Mouse (Mus musculus) kidney, postnatal 0 days (tissue): ENCODE results near the gene Gm21885. TPM values are rescaled to one million over a fixed set of nuclear protein-coding genes. Genes with fewer than 3 reads are reported as not detected.

ENCODE experiments used
- ATAC-seq: fragments of 200-750 bp; cut with Nextera tagmentation; replicated peaks from 2 replicates; pipeline ENCODE4 v1.8.0; 2017; ENCODE audit warnings: low read depth, moderate number of reproducible peaks, moderate TSS enrichment, moderate library complexity; ENCODE audit not compliant: low FRiP score
- DNase-seq: peaks from one replicate; pipeline ENCODE4 v3.0.0-alpha.2; 2016; ENCODE audit warnings: low spot score
- H3K27ac ChIP-seq: fragments of 300-500 bp; sonication (generic); 2 replicates; pipeline ENCODE4 v1.5.1; 2014; ENCODE audit warnings: mild to moderate bottlenecking
- H3K27me3 ChIP-seq: fragments of 300-500 bp; sonication (generic); 2 replicates; pipeline ENCODE4 v1.6.1; 2014; ENCODE audit warnings: low read length, mixed read lengths; ENCODE audit not compliant: insufficient read depth
- H3K36me3 ChIP-seq: fragments of 300-500 bp; sonication (generic); 2 replicates; pipeline ENCODE4 v1.6.1; 2014; ENCODE audit warnings: low read length, mixed read lengths; ENCODE audit not compliant: insufficient read depth
- H3K4me1 ChIP-seq: fragments of 300-500 bp; sonication (generic); replicated peaks from 2 replicates; pipeline ENCODE4 v1.6.1; 2014; ENCODE audit warnings: antibody characterized with exemption, low read length, mixed read lengths; ENCODE audit not compliant: insufficient read depth
- H3K4me2 ChIP-seq: fragments of 300-500 bp; sonication (generic); 2 replicates; pipeline ENCODE4 v1.6.1; 2014; ENCODE audit warnings: mild to moderate bottlenecking, low read length, moderate library complexity, mixed read lengths
- H3K4me3 ChIP-seq: fragments of 300-500 bp; sonication (generic); replicated peaks from 2 replicates; pipeline ENCODE4 v1.5.1; 2014; ENCODE audit warnings: low read depth, low read length
- H3K9ac ChIP-seq: fragments of 300-500 bp; sonication (generic); 2 replicates; pipeline ENCODE4 v1.6.1; 2014; ENCODE audit warnings: low read depth, low read length
- H3K9me3 ChIP-seq: fragments of 300-500 bp; sonication (generic); replicated peaks from 2 replicates; pipeline ENCODE4 v1.6.1; 2016; ENCODE audit warnings: low read length, inconsistent platforms, mixed read lengths
- CTCF ChIP-seq: IDR thresholded peaks from 2 replicates; pipeline ENCODE4 v1.5.1; 2016; ENCODE audit warnings: antibody characterized with exemption, low read depth, mild to moderate bottlenecking, moderate library complexity
- WGBS: fragments of 180-500 bp; shearing (Covaris S2); extraction: QIAGEN DNeasy Blood & Tissue Kit; methylation state at CpG from one replicate; pipeline ENCODE4 v1.1.7; 2014; 5-methylcytosine and 5-hydroxymethylcytosine counted together
- polyA plus RNA-seq: library from polyadenylated mRNA; unstranded; fragments of >200 nt; fragmentation: Nextera tagmentation; extraction: Ambion mirVana; gene quantifications from 2 replicates; pipeline ENCODE4 v1.2.1, GENCODE M21; 2015

The Gm21885 gene
- polyA plus RNA-seq, 1 experiment from 2014 or later: 0.28 TPM

DNA sequence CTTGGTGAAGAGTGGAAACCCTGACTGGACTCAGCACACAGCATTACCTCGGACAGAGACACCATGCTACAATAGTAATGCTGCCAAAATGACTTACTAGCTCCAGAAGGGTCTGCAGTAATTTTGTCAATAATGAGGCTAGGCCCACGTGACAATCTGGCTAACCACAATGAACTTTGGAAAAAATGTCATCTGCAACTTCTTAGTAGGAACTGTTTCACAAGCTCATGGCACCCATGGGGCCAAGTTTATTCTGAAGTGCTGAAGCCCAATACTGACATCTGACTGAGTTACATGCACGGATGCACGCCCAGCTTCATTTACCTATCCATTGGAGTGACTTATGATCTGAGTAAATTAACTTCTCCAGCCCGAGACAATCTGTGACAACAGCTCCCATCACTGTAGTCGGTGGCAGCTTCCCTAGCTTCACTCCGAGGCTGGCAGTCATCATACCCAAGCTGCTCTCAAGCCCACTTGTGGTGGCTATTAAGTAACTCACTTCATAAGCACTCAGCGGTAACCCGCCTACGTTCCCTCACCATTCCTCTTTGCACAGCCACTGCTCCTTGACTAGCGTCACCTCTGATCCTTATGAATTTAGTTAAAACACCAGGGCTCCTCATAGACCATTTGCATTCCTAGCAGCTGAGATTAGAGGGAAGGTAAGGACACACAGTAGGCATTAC lies 4.4 kb downstream of the Gm21885 start:
- Histone ChIP-seq H3K4me2 (no peak overlapping the region), H3K4me1 (no peaks in the 10 kb centered on the region), H3K36me3 (peaks cover 43% of the 10 kb centered on the region), H3K9ac (no peak overlapping the region), H3K27ac (no peak overlapping the region), H3K27me3 (no peaks in the 10 kb centered on the region), H3K4me3 (no peak overlapping the region), H3K9me3 (no peaks in the 10 kb centered on the region)
- WGBS: 75% methylated on average over 11 of the region's 11 CpGs
- DNase-seq (no peak), ATAC-seq (peak; percentile 27; the same call in 1 of the 2 replicates)
- TF ChIP-seq CTCF: no peak

DNA sequence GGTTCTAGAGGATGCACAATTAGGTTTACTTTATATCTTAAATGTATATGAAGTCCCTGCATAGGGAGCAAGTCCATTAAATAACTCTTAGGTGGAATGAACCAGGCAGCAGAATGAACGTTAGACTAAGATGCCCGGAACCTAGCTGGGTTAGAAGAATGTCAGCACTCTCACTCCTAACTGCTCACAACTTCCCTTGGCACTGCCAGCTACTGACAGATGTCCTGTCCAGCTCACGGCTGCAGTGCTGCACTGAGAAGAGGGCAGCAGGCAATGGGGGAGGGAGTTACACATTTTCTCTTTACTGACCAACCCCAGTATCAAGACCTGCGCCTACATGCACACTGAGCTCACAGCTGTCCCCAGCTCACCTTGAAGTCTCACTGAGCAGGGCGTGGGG lies 5.4 kb downstream of the Gm21885 start:
- Histone ChIP-seq H3K4me1 (no peaks in the 10 kb centered on the region), H3K27ac (no peak overlapping the region), H3K36me3 (peaks cover 51% of the 10 kb centered on the region), H3K9me3 (no peaks in the 10 kb centered on the region), H3K4me3 (no peak overlapping the region), H3K9ac (no peak overlapping the region), H3K4me2 (no peak overlapping the region), H3K27me3 (no peaks in the 10 kb centered on the region)
- WGBS: 88% methylated on average over 5 of the region's 5 CpGs
- DNase-seq (no peak), ATAC-seq (no peak)
- TF ChIP-seq CTCF: no peak

- no peak for ATAC-seq
- WGBS: 94% methylated on average over 10 of the region's 10 CpGs
- Histone ChIP-seq H3K4me1 (no peaks in the 10 kb centered on the region), H3K4me2 (no peak overlapping the region), H3K27ac (no peak overlapping the region), H3K9me3 (no peaks in the 10 kb centered on the region), H3K9ac (no peak overlapping the region), H3K4me3 (no peak overlapping the region), H3K36me3 (peaks cover 62% of the 10 kb centered on the region), H3K27me3 (no peaks in the 10 kb centered on the region)
- no peak for DNase-seq
- TF ChIP-seq CTCF: no peak
These were observed 8.5 kb downstream of the Gm21885 start for GRCm38 (mm10) chr11:94290062-94290740.

- no peak for ATAC-seq
- H3K4me2 ChIP-seq: no peak overlapping the region
- H3K4me1 ChIP-seq: no peaks in the 10 kb centered on the region
- H3K9ac ChIP-seq: no peak overlapping the region
- no peak for DNase-seq
- no peaks in the 10 kb centered on the region for H3K9me3 ChIP-seq
- H3K27me3 ChIP-seq: no peaks in the 10 kb centered on the region
- no peak overlapping the region for H3K4me3 ChIP-seq
- H3K27ac ChIP-seq: no peak overlapping the region
- peaks cover 77% of the 10 kb centered on the region for H3K36me3 ChIP-seq
- 67% methylated on average over 9 of the region's 9 CpGs for WGBS
- TF ChIP-seq CTCF: no peak
These were observed 13.5 kb downstream of the Gm21885 start for GRCm38 (mm10) chr11:94294996-94295845.

DNA sequence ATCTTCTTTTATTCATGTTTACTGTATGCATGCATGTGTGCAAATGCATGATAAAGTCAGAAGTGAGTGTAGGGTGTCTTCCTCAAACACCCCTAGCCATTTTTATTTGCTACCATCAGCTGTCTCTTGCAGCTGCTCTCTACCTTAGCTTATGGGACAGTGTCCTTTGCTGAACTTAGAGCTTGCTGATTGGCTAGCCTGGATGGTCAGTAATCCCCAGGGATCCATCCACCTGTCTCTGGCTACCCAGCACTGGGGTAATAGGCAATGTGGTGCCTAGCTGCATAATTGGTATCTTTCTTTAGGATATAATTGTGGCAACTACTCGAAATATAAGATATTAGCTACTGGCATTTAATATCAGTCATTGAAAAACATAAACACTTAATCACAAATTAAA lies 31.1 kb downstream of the Gm21885 start:
- DNase-seq (no peak), ATAC-seq (no peak)
- Histone ChIP-seq H3K36me3 (0 out of 2 replicates have a peak, but pooled peaks cover under 1% of the 10 kb centered on the region), H3K27me3 (no peaks in the 10 kb centered on the region), H3K9ac (no peak overlapping the region), H3K4me1 (peaks cover 25% of the 10 kb centered on the region), H3K4me2 (no peak overlapping the region), H3K27ac (no peak overlapping the region), H3K9me3 (no peaks in the 10 kb centered on the region), H3K4me3 (no peak overlapping the region)
- 86% methylated on average over 1 of the region's 1 CpGs for WGBS
- no peak for TF ChIP-seq CTCF

DNA sequence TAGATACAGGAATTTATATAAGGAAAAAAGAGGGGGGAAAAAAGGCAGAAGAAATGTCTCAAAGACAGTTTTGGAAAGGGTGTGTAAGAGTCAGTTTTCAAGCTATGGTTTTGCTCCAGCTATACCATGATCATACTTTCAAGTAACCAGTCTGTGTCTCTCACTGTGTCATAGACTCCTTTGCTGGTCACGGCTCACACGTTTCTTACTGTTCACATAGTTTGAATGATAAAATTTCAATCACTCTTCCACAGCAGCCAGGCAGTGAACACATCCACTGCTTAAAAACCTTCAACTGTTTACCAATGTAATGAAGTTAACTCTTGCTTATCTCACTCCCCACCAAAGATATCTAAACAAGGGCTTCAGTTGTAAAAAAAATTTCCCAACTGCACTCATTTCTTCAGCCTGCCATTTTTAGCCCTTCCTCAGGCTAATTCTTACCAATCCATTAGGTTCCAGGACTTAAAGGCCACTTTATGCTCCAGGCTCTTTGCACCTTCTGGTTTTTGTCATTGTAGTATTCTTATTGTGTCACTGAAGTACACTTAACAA lies 32.5 kb downstream of the Gm21885 start:
- WGBS: 58% methylated on average over 2 of the region's 2 CpGs
- Histone ChIP-seq H3K27ac (no peak overlapping the region), H3K4me2 (no peak overlapping the region), H3K4me3 (no peak overlapping the region), H3K27me3 (no peaks in the 10 kb centered on the region), H3K4me1 (peaks cover 25% of the 10 kb centered on the region), H3K9ac (no peak overlapping the region), H3K36me3 (no peaks in the 10 kb centered on the region), H3K9me3 (no peaks in the 10 kb centered on the region)
- TF ChIP-seq CTCF: no peak
- DNase-seq: no peak
- ATAC-seq: no peak
